Mouse (Mus musculus) midbrain, postnatal 0 days (tissue): ENCODE measurements around the gene Sympk. TPM values are rescaled to one million over a fixed set of nuclear protein-coding genes. Genes with fewer than 3 reads are reported as not detected.

Experiments used
- ATAC-seq: fragments of 200-750 bp; cut with Nextera tagmentation; 2 replicates; pipeline ENCODE4 v1.8.0; 2017; ENCODE audit warnings: moderate number of reproducible peaks, mild to moderate bottlenecking, moderate TSS enrichment, moderate library complexity; ENCODE audit not compliant: low FRiP score
- DNase-seq: peaks from one replicate; pipeline ENCODE4 v3.0.0-alpha.2; 2015; ENCODE audit warnings: low spot score
- H3K27ac ChIP-seq: fragments of 300-500 bp; sonication (generic); 2 replicates; pipeline ENCODE4 v1.5.1; 2014; ENCODE audit warnings: low read depth, mild to moderate bottlenecking, low read length, mixed read lengths
- H3K27me3 ChIP-seq: fragments of 300-500 bp; sonication (generic); 2 replicates; pipeline ENCODE4 v1.6.1; 2014; ENCODE audit warnings: low read length, control low read depth, mixed read lengths; ENCODE audit not compliant: insufficient read depth
- H3K36me3 ChIP-seq: fragments of 300-500 bp; sonication (generic); 2 replicates; pipeline ENCODE4 v1.6.1; 2014; ENCODE audit warnings: low read length, control low read depth, mixed read lengths; ENCODE audit not compliant: insufficient read depth
- H3K4me1 ChIP-seq: fragments of 300-500 bp; sonication (generic); 2 replicates; pipeline ENCODE4 v1.6.1; 2014; ENCODE audit warnings: mild to moderate bottlenecking, control low read depth, antibody characterized with exemption, low read length, mixed read lengths; ENCODE audit not compliant: insufficient read depth
- H3K4me2 ChIP-seq: fragments of 300-500 bp; sonication (generic); 2 replicates; pipeline ENCODE4 v1.6.1; 2014; ENCODE audit warnings: low read depth, mild to moderate bottlenecking, low read length, mixed read lengths; ENCODE audit not compliant: poor library complexity, severe bottlenecking
- H3K4me3 ChIP-seq: fragments of 300-500 bp; sonication (generic); 2 replicates; pipeline ENCODE4 v1.5.1; 2014; ENCODE audit warnings: low read depth, mild to moderate bottlenecking, low read length, moderate library complexity
- H3K9ac ChIP-seq: fragments of 300-500 bp; sonication (generic); replicated peaks from 2 replicates; pipeline ENCODE4 v1.6.1; 2014; ENCODE audit warnings: mild to moderate bottlenecking, low read length, moderate library complexity, mixed read lengths; ENCODE audit not compliant: poor library complexity, severe bottlenecking
- H3K9me3 ChIP-seq: fragments of 300-500 bp; sonication (generic); 2 replicates; pipeline ENCODE4 v1.6.1; 2016; ENCODE audit warnings: low read length, control low read depth
- CTCF ChIP-seq: IDR thresholded peaks from 2 replicates; pipeline ENCODE4 v1.5.1; 2016; ENCODE audit warnings: antibody characterized with exemption, mild to moderate bottlenecking
- WGBS: fragments of 180-500 bp; shearing (Covaris S2); extraction: QIAGEN DNeasy Blood & Tissue Kit; methylation state at CpG from one replicate; pipeline ENCODE4 v1.1.7; 2014; 5-methylcytosine and 5-hydroxymethylcytosine counted together
- polyA plus RNA-seq: library from polyadenylated mRNA; unstranded; fragments of >200 nt; fragmentation: Nextera tagmentation; extraction: Ambion mirVana; gene quantifications from 2 replicates; pipeline ENCODE4 v1.2.1, GENCODE M21; 2015
- total RNA-seq: library from RNA; depleted of rRNA; stranded (reverse); fragments of >200 nt; gene quantifications from 2 replicates; pipeline ENCODE4 v1.2.3, GENCODE M21; 2014

Sympk gene
- total and polyA plus RNA-seq, 2 experiments from 2014 or later: 19.5 to 74.2 TPM

DNA sequence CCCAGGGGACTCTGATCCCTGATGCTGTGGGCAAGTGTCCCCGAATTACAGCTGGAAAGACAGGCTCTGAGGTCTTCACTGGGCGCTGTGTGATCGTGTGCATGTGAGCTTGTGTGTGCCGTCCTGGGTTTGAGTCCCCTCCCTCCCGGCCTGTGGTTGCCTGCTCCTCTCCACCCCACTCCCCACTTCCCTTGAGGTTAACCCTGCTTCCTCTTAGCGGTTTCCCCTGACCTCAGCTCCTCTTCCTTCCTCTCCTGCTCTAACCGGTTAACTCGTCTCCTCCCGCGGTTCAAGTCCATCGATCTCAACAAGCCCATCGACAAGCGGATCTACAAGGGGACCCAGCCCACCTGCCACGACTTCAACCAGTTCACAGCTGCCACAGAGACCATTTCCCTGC, 53.6 kb downstream of the Sympk start:
- 72% methylated on average over 14 of the region's 14 CpGs for WGBS
- H3K4me1 ChIP-seq: peaks cover 5% of the 10 kb centered on the region; the same call in 1 of the 2 replicates
- H3K9me3 ChIP-seq: no peaks in the 10 kb centered on the region
- TF ChIP-seq CTCF: no peak
- H3K4me3 ChIP-seq: peak overlapping the region; percentile 99; the same call in 1 of the 2 replicates
- H3K36me3 ChIP-seq: peaks cover 39% of the 10 kb centered on the region
- H3K9ac ChIP-seq: no peak overlapping the region; the same call in 1 of the 2 replicates
- no peak overlapping the region for H3K27ac ChIP-seq
- no peaks in the 10 kb centered on the region for H3K27me3 ChIP-seq
- DNase-seq: no peak
- ATAC-seq: no peak
- H3K4me2 ChIP-seq: peak overlapping the region; percentile 78

DNA sequence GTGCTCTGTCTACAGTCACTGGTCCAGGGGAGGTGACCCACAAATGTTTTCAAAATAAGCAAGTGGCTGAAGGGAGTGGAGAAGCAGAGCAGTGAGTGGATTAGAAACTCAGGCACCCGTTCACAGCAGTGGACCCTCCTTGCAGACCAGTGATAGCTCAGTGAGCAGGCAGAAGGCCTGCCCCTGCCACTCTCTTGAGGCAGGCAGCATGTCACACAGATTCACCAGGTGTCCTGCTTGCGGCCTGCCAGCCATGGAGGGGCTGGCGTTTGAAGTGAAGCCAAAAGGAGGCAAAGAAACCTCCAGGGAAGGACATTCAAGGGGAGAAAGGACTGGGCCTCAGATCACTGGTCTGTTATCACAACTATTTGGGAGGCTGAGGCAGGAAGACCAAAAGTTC, 54.6 kb downstream of the Sympk start:
- WGBS: 78% methylated on average over 3 of the region's 3 CpGs
- no peak for TF ChIP-seq CTCF

DNA sequence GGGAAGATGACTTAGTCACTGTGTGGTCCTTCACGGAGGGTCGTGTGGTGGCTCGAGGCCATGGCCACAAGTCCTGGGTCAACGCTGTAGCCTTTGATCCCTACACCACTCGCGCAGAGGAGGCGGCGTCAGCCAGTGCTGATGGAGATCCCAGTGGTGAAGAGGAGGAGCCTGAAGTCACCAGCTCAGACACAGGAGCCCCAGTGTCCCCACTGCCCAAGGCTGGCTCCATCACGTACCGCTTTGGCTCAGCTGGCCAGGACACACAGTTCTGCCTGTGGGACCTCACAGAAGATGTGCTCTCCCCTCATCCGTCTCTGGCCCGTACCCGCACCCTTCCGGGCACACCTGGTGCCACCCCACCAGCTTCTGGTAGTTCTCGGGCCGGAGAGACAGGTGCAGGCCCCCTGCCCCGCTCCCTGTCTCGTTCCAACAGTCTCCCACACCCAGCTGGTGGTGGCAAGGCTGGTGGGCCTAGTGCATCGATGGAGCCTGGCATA, 56.3 kb downstream of the Sympk start:
- no peak for TF ChIP-seq CTCF
- Histone ChIP-seq H3K27ac (no peak overlapping the region), H3K36me3 (peaks cover 43% of the 10 kb centered on the region), H3K4me2 (no peak overlapping the region), H3K4me1 (peaks cover 5% of the 10 kb centered on the region; the same call in 1 of the 2 replicates), H3K4me3 (no peak overlapping the region), H3K9me3 (no peaks in the 10 kb centered on the region), H3K27me3 (no peaks in the 10 kb centered on the region), H3K9ac (no peak overlapping the region)
- DNase-seq (no peak), ATAC-seq (no peak)
- WGBS: 94% methylated on average over 19 of the region's 19 CpGs

More for the DNA sequence above, 54.6 kb downstream of the Sympk start:
- Histone ChIP-seq H3K27me3 (no peaks in the 10 kb centered on the region), H3K4me3 (no peak overlapping the region), H3K27ac (no peak overlapping the region), H3K4me1 (peaks cover 5% of the 10 kb centered on the region; the same call in 1 of the 2 replicates), H3K36me3 (peaks cover 43% of the 10 kb centered on the region), H3K9ac (no peak overlapping the region), H3K9me3 (no peaks in the 10 kb centered on the region), H3K4me2 (no peak overlapping the region)
- no peak for ATAC-seq
- no peak for DNase-seq

DNA sequence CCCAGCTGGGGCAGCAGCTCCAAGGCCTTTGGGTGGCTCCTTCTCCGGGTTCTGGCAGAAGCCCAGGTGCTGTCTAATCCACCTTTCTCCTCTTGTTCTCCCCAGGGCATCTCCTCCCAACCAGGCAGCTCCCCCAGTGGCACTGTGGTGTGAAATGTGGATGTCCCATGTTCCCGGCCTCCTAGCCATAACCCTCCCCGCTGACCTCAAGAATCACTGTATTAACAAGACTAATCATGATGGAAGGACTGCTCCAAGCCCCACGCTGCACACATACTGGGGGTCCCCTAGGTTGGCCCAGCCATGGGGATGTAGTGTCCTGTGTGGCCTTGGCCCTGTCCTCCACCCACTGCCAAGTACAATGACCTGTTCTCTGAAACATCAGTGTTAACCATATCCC, 58.0 kb downstream of the Sympk start:
- Histone ChIP-seq H3K9me3 (no peaks in the 10 kb centered on the region), H3K9ac (no peak overlapping the region), H3K27ac (no peak overlapping the region), H3K4me1 (peaks cover 5% of the 10 kb centered on the region; the same call in 1 of the 2 replicates), H3K4me2 (no peak overlapping the region), H3K27me3 (no peaks in the 10 kb centered on the region), H3K4me3 (no peak overlapping the region), H3K36me3 (peaks cover 44% of the 10 kb centered on the region)
- TF ChIP-seq CTCF: no peak
- ATAC-seq (no peak), DNase-seq (no peak)
- WGBS: 75% methylated on average over 4 of the region's 4 CpGs

DNA sequence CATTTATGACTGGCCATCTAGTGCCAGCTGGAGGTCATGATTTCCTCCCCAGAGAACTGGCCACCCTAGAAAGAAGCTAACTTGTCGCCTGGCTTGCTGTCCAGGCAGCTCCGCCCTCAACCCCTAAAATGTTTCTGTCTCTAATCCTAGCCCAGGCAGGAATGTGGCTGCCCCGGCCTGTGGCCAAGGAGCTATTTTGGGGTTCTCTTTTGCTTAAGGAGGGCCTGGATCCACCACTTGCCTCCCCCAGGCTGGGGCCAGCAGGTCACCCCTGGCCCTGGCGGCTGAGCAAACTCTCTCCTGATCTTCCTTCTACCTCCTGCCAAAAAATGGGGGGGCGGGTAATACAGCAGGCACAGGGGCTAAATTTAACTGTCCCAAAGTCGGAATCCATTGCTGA, 58.9 kb downstream of the Sympk start:
- WGBS: 56% methylated on average over 6 of the region's 6 CpGs

DNA sequence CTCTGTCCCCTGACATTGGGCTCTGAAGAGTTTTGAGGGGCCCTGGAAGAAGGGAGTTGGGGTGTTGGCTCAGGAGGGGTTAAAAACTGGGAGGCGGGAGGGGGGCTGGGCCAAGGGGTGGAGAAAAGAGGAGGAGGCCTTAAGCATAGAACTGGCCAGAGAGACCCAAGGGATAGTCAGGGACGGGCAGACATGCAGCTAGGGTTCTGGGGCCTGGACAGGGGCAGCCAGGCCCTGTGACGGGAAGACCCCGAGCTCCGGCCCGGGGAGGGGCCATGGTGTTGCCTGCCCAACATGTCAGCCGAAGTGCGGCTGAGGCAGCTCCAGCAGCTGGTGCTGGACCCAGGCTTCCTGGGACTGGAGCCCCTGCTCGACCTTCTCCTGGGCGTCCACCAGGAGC, 59.5 kb downstream of the Sympk start, which contains the start of gene Dmpk:
Gene Dmpk, plus strand, starts transcription at position 149 of the 400 bp plus-strand sequence.
- Histone ChIP-seq H3K9me3 (no peaks in the 10 kb centered on the region), H3K4me1 (no peaks in the 10 kb centered on the region), H3K4me2 (peak within 1 kb of the TSS; percentile 3), H3K36me3 (peaks cover 55% of the 10 kb centered on the region), H3K4me3 (no peak within 1 kb of the TSS), H3K9ac (no peak within 1 kb of the TSS), H3K27me3 (no peaks in the 10 kb centered on the region), H3K27ac (no peak within 1 kb of the TSS)
- WGBS: 46% methylated on average over 10 of the region's 10 CpGs
- no peak for DNase-seq
- TF ChIP-seq CTCF: no peak
- ATAC-seq: 0 out of 2 replicates have a peak, but pooled peaks have one; percentile 25

More for the DNA sequence above, 58.9 kb downstream of the Sympk start:
- Histone ChIP-seq H3K27ac (no peak overlapping the region), H3K9ac (no peak overlapping the region), H3K4me1 (no peaks in the 10 kb centered on the region), H3K27me3 (no peaks in the 10 kb centered on the region), H3K36me3 (peaks cover 51% of the 10 kb centered on the region), H3K4me2 (no peak overlapping the region), H3K4me3 (no peak overlapping the region), H3K9me3 (no peaks in the 10 kb centered on the region)
- no peak for DNase-seq
- no peak for TF ChIP-seq CTCF
- no peak for ATAC-seq
